24 mouse cellular contexts compared by ENCODE assay signal in the genomic region with DNA sequence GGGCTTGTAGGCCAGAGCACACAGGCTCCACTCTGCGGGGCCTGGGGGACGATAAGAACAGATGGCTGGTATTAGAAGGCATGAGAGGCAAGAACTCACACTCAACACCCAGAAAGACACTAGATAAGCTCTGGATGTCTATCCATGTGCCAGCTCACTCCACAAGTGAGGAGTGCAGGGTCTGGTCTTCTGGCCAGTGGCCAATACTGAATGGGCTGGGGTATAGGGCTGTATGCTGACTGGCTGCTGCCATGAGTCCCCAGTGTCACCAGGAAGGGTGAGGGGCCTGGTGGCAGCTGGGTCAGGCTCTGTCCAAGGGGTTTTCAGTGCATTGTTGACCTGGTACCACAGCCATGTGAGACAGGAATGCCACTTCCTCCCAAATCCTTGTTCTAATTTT.
"Had no signal": no experiment of that assay in that cellular context is flagged by ENCODE, and none has a peak within 500 bp of the region (broad histone marks: within the 10 kb centered on the region; RNA-seq: fewer than 3 reads in every experiment).

No protein-coding gene starts in this region.

- H3K36me3 ChIP-seq: heart, embryonic 10.5 days; hindbrain, embryonic 12.5 days; kidney, embryonic 15.5 days; limb, embryonic 13.5 days; limb, embryonic 15.5 days; liver, embryonic 12.5 days had no signal

- DNase-seq: gastrocnemius, postnatal 14 days; gastrocnemius, postnatal 36 days; heart, adult 11 months; heart, postnatal 36 days; kidney, adult 11 months; kidney, adult 2 months; kidney, adult 9 months; kidney, postnatal 14 days; kidney, postnatal 36 days; layer of hippocampus, adult 9-11 months; layer of hippocampus, postnatal 36 days; left cerebral cortex, postnatal 4 days; lung, adult 18-20 months had no signal

- H3K4me3 ChIP-seq: heart, embryonic 10.5 days; hindbrain, embryonic 12.5 days; kidney, embryonic 15.5 days; limb, embryonic 13.5 days; limb, embryonic 15.5 days; liver, embryonic 12.5 days had no signal

- H3K4me1 ChIP-seq: kidney, embryonic 15.5 days; limb, embryonic 15.5 days; liver, embryonic 12.5 days had no signal

- H3K4me2 ChIP-seq: hindbrain, embryonic 12.5 days; hindbrain, embryonic 14.5 days; kidney, embryonic 15.5 days; limb, embryonic 13.5 days; limb, embryonic 15.5 days; liver, embryonic 12.5 days had no signal

- H3K9ac ChIP-seq: hindbrain, embryonic 12.5 days; hindbrain, embryonic 14.5 days; kidney, embryonic 15.5 days; limb, embryonic 13.5 days; limb, embryonic 15.5 days; liver, embryonic 12.5 days; liver, embryonic 14.5 days had no signal

- H3K27me3 ChIP-seq: hindbrain, embryonic 12.5 days; kidney, embryonic 15.5 days; limb, embryonic 13.5 days; limb, embryonic 15.5 days had no signal

- H3K27ac ChIP-seq: heart, embryonic 10.5 days; hindbrain, embryonic 12.5 days; hindbrain, embryonic 14.5 days; kidney, embryonic 15.5 days; kidney, postnatal 0 days; limb, embryonic 13.5 days; limb, embryonic 15.5 days; liver, embryonic 12.5 days; liver, embryonic 14.5 days had no signal

- H3K9me3 ChIP-seq: heart, embryonic 10.5 days; hindbrain, embryonic 12.5 days; kidney, embryonic 15.5 days; limb, embryonic 13.5 days; limb, embryonic 15.5 days; liver, embryonic 12.5 days had no signal

- ATAC-seq: hindbrain, embryonic 16.5 days; intestine, embryonic 16.5 days; liver, embryonic 12.5 days had no signal
